Mouse (Mus musculus) left cerebral cortex, adult 9 months (tissue): Measurements from ENCODE around the gene Adck1.
"Not testable (repeated sequence)": the region's sequence is repeated elsewhere in the genome, so short reads cannot be mapped to it uniquely, and the experiment has no call there.

Experiments used
- DNase-seq, 2 experiments: peaks; one replicate each; pipeline ENCODE4 v3.0.0; 2022; ENCODE audit warnings: low spot score in 2 of 2

The Adck1 gene

DNA sequence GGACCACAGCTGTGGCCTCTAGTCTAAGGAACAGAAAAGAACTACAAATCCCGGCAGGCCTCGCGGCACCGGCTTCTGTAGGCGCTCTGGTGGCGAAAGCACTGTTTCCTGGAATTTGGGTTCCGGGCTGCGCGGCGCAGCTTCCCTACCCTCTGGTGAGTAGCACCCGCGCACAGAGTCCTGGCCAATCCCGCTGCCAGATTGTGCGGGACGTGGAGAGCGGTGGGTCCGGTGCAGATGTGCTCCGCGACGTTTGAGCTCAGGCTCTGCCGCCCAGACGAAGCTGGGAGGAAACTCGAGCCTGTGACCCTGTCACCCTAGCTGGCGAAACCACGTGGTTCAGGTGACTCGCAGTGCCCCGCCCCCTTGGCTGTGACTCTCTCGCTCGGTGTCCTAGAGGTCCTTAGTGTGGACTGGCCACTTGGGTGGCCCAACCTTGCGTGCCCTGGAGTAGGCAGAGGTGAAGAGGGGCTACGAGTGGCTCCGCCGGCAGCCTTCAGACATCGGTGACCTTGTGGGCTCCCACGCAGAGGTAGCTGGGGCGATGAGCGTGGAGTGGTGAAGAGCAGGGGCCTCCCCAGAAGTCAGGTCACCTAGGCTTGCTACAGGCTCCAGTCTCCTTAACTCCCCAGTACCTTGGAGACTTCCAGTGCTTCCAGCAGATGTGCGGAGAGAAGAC is at the start of gene Adck1:
Adck1 (plus strand) TSS at position 114 of the 679 bp plus-strand sequence.
- DNase-seq: peak; percentile 85 to 95

DNA sequence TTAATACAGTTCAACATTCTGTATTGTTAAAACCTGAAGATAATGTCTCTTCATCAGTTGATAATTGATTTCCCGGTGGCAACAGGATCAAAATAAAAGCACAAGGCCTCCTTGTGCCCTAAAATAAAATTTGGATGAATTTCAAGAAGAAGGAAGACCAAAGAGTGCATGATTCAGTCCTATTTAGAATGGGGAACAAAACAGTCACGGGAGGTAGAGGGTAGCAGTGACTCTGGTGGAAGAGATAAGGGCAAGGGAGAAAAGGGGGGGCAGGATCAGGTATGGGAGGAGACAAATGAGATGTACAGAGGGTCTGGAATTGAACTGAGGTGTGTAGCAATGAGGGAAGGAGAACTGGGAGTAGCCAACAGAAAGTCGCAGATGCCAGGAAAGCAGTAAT is 45.8 kb upstream of the Adck1 start:
- no peak for DNase-seq

GRCm38 (mm10) chr12:88323926-88324325 is 36.4 kb upstream of the Adck1 start, which contains the start of gene Gm5039:
TSS of gene Gm5039 (minus strand) at chr12:88324026.
- not testable (repeated sequence) for DNase-seq

DNA sequence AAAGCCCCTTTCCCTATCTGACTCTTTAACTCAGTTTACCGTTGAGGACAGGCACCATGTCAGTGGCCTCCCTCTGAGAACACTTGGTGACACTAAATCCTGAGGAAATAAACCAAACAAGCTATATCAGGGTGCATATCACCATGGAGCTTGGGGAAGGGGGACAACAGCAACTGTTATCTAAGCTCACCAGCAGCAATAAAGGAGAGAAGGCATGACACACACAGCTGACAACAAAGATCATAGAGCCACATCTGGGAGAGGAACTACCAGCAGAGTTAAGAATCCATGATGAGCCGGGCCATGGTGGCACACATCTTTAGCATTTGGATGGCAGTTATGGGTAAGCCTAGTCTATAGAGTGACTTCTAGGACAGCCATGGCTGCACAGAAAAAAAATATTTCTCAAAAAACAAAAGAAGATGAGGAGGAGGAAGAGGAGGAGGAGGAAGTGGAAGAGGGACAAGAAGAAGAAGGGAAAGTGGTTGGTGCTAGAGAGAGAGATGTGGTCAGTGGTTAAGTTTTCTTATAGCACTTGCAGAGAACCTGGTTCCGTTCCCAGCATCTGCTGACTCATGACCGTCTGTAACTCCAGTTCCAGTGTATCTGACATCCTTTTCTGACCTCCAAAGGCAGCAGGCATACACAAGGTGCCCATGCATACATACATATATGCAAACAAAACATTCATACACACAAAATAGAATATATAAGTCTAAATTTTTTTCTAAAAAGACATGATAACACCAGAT is 23.5 kb upstream of the Adck1 start:
- not testable (repeated sequence) for DNase-seq

DNA sequence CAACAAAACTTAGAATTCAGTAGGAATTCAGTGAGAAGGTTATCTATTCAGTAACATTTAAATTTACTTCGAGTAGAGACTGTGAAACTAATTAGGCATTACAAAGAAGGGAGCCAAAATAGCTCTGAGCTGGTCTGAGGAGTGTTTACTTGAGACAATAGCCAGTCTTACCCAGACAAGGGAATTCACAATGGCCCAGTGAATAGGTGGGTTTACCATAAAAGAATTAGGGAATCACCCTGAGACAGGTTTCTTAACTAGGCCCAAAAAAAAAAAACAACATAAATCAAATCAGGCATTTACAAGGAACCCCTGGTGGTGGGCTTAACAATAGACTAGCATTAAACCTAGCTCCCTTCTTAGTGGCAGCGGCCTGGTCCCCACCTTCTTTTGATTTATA is 19.1 kb upstream of the Adck1 start:
- DNase-seq: not testable (repeated sequence)

DNA sequence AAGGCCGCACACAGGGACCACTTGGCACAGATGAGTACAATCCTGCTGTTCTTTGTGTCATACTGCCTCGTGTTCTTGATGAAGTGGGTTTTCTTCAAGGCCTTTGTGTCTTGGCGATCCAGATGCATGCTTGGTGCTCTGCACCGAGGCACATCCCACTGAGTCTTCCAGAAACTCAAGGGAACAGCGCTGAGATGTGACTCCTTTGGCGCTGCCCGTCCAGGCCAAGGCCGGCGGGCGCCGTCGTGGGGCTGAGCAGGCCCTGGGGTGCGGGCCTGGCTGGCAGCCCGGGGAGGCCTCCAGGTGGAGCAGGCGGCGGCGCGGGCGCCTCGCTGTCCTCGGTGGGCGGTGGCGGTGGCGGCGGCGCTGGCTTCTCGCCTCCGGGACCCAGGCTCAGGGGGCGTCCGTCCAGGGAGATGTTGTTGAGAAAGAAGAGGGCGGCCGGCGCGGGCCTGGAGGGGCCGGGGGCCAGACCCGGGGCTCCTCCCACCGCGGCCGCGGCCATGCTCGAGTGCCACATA is 6.1 kb upstream of the Adck1 start:
- DNase-seq: no peak

GRCm38 (mm10) chr12:88361120-88361445 is 729 bp downstream of the Adck1 start:
- DNase-seq: no peak

DNA sequence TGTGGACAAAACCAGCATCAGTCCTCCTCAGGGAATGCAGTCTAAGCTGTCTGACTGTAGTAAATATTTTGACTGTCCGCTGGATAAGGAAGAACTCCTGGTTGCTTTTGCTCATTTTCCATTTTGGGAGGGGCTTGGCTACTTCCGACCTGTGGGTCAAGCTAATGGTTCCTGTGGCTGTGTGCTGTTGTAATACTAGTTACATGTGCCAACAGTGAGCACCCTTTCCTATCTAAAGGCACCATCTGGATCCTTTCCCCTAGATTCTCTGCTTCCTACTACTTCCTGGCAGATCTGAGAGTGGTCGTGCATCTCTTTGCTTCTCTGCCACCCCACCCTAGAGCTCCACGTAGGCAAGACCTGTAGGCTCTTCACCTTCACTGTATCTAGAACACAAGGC is 7.3 kb downstream of the Adck1 start:
- DNase-seq: no peak

GRCm38 (mm10) chr12:88368618-88369017 is 8.3 kb downstream of the Adck1 start:
- no peak for DNase-seq

DNA sequence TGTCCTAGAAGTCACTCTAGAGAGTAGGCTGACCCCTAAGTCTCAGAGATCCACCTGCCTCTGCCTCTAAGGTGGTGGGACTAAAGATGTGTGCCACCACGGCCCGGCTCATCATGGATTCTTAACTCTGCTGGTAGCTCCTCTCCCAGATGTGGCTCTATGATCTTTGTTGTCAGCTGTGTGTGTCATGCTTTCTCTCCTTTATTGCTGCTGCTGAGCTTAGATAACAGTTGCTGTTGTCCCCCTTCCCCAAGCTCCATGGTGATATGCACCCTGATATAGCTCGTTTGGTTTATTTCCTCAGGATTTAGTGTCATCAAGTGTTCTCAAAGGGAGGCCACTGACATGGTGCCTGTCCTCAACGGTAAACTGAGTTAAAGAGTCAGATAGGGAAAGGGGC is 9.3 kb downstream of the Adck1 start:
- not testable (repeated sequence) for DNase-seq

GRCm38 (mm10) chr12:88370321-88370720 is 10.0 kb downstream of the Adck1 start:
- not testable (repeated sequence) for DNase-seq

- DNase-seq: no peak
Measured at GRCm38 (mm10) chr12:88372018-88372417, 11.7 kb downstream of the Adck1 start.

DNA sequence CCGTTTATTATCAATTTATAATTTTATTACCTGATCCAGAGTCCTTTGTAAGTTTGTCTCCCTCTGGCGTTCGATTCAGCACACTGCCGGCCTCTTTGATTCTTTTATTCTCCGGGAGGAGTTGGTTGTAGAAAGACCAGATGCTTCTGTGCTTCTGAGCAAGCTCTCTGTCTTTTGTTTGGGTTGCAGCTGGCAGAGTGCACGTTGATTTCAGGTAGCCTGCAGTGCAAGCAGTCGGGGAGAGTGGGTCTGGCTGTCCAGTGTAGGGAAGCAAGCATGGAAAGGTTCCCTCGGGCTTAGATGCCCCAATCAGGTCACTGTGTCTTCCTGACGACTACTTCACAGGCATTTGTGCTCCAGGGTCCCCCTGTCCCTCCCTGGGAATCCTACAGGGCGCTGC is 16.5 kb downstream of the Adck1 start:
- DNase-seq: peak in 1 of 2 experiments; percentile 55

- DNase-seq: no peak
Measured at GRCm38 (mm10) chr12:88378256-88378655, 17.9 kb downstream of the Adck1 start.

GRCm38 (mm10) chr12:88388832-88389231 is 28.5 kb downstream of the Adck1 start:
- DNase-seq: no peak

DNA sequence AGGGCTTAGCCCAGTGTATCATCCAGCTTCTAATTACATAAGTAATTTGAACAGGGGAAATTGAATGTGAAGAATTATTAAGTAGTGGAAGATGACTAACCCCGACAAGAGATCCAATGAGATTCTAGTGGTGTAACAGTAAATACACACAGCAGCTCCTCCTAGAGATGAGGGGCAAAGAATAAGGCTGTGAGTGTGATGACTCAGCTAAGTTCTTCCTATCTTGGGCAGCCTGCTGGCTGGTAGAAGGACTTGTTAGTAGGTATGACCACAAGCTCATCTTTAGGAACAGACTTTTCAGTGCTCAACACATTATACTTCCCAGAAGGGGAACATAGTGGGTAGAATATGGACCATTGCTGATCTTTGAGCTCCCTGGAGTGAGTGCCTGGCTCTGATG is 38.3 kb downstream of the Adck1 start:
- no peak for DNase-seq

DNA sequence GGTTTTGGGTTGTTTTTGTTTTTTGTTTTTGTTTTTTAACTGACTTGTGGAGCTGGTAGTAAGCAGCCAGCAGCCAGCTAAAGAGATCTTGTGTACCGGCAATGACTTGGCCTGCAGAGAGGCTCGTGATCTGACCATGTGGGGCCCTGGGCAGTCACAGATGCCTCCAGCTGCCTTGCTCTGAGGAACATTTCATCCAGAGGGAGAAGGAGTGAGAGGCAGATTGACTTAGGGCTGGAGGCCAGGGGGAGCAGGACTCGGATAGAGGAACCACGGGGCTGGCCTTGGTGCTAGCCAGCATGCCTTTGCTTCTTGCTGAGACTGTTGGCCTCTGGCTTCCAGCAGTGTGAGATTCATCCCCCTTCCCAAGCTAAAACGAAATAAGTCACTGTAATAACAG is 43.2 kb downstream of the Adck1 start:
- no peak for DNase-seq

GRCm38 (mm10) chr12:88405113-88405512 is 44.8 kb downstream of the Adck1 start:
- DNase-seq: peak in 1 of 2 experiments; percentile 87

DNA sequence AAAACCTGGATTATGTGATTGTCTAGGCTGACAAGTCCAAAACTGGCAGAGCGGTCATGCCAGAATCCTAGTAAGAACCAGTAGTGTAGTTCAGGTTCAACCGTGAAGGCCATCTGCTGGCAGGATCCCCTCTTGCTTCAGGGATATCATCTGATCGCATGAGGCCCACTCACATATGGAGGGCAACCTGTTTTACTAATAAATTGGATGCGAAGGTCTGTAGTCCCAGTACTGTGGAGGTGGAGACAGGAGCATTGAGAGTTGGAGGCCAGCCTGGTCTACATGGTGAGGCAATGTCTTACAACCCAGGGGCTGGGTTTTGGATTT is 47.6 kb downstream of the Adck1 start:
- no peak for DNase-seq

- DNase-seq: no peak
Measured at GRCm38 (mm10) chr12:88408323-88409047, 48.1 kb downstream of the Adck1 start.

GRCm38 (mm10) chr12:88413239-88413638 is 52.9 kb downstream of the Adck1 start:
- DNase-seq: no peak

DNA sequence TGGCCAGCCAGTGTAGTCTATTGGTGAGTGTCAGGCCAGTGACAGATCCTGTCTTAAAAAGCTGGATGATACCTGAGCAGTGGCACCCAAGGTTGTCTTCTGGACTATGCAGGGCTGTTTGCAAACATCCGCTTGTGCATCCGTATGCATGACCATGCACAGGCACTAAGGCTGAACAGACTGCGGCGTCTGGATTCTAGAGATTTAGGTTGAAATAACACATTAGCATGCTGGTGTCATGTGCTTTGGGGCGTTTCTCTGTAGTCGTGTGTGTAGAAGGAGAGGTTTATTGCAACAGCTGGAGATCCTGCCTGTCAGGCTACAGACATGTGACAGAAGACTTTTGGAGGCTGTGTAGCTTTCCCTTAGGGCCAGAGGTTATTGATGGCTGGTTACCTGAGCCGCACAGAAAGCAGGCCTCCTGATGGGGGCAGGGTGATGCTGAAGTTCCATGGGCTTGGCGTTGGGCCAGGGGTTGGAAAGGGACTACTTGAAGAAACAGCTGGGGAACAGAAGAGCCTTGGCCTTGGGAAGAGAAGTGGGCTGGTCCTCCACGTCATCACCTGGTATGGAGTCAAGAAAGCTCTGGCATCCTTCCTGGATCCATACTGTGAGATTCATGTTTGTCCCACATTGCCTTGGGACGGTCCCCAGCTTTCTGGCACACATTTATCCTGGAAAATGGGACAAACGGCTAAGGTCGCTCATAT is 59.7 kb downstream of the Adck1 start:
- peak in 1 of 2 experiments; percentile 32 for DNase-seq
